Mouse (Mus musculus): Measurements from ENCODE around the gene Krt25. TPM values are rescaled to one million over a fixed set of nuclear protein-coding genes. Genes with fewer than 3 reads are reported as not detected.

The Krt25 gene
- total RNA-seq (2022): not detected

DNA sequence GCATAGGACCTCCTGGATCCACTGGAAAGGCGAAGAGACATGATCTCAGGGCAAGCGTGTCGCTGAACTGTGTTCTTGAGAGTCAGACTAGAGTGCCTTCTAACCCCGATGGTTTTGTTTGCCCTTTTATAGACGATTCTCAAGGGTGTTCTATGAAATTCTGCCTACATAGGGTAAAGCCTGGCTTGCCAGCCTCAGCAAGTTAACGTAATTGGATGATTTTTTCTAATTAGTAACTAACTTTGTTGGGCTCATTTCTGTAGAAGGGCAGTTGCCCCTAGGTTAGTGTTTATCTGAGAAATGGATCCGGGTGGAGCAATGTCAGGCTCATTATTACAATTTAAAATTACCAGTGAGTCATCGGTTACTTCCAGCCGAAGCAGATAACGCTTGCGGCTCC is at the start of gene Krt25:
Krt25 (minus strand) TSS at position 101 of the 400 bp plus-strand sequence.
- no peak for DNase-seq (ENCODE audit: low spot score in 2 of 2)

DNA sequence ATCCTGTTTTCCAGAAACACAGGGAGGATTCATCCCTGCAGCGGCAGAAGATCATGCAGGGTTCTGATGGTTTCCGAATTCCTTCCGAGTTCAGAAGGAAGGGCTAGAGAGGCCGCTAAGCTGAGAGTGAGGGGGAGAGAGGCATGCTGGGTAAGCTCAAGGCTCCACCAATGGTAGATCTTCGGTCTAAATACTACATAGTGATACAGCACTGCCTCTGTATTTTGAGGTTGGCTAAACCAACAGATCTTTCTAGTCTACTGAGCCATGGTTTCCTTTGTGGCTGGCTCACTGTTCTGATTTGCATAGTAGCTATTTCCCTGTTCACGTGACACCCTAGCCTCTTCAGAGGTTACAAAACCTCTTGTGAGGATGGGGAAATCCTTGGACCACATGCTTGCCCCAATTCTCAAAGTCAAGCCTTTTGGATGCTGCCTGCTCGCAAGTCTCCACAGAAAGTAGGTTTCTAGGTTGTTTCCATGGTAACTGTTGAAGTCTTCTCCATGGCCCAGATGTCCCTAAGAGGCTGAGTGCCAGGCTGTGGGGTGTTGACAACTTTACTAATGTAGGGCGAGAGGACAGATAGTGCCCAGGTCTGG is 47.2 kb upstream of the Krt25 start:
- DNase-seq (ENCODE audit: low spot score in 2 of 2): peak; percentile 48 to 58

DNA sequence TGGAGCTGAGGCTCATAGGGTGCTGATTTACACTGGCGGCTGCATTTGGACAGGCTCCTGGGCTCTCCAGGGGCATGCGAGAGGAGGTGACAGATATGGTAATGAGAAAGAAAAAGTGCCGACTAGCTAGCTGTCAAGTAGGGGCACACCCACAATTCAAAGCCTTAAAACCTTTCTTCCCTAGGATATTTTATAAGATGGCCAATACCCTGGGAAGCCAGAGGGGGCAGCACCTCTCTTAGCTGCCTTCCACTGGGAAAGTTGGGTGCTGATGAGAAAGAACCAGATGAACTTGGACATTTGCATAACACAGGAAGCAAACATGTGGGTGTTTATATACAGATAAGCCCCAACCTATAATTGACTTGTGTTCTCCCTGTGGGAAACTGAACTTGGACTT is 46.5 kb upstream of the Krt25 start:
- DNase-seq (ENCODE audit: low spot score in 2 of 2): no peak

DNA sequence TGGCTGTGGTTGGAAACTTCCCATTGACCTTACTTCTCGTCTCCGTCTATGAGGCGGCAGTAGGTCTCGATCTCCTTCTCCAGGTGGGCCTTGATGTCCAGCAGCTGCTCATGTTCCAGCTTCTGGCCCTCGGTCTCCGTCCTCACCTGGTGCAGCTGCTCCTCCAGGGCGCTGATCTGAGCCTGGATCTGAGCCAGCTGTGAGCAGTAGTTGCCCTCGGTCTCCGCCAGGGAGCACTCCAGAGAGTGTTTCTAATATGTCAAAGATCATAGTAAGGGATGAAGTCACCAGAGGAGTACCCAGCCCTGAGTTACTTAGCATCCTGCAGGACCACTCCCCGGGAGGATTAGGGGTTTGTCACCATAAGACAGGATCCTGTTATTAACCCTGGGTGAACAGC is 44.0 kb upstream of the Krt25 start:
- DNase-seq (ENCODE audit: low spot score in 2 of 2): no peak

DNA sequence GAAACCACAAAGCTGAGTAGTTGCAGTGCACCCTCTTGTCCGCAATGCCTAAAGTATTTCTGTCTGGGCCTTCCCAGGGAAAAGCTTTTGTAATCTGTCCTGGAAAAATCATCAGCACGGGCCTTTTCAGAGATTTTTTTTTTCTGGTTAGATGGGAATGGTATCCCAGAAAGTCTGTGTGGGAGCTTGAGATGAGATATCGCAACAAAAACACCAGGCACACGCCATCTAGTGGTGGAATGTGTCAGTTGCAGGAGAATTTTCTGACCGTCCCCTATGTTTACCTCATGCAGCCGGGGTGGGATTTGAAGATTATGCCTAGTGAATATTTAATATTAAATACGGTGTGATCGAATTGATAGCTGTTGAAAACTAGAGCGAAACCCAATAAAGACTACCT is 41.7 kb upstream of the Krt25 start:
- DNase-seq (ENCODE audit: low spot score in 2 of 2): peak in 1 of 2 experiments; percentile 47

DNA sequence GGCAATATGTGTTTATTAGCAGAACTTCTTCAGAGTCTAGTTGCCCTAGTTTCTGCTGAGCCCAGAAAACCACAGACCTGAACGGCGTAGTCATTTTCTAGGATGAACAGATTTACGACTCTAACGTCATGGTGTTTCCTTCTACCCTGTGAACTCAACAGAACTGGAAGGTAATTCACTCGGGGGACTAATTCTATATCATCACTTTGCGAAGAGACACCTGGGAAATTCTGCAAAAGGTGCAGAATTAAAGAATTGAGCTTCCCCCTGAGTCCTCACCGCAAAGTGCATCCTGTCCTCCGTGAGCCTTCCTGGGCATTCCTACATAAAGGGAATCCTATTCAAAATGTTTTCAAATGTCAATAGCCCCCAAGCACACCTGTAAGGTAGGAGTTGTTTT is 38.7 kb upstream of the Krt25 start:
- no peak for DNase-seq (ENCODE audit: low spot score in 2 of 2)

DNA sequence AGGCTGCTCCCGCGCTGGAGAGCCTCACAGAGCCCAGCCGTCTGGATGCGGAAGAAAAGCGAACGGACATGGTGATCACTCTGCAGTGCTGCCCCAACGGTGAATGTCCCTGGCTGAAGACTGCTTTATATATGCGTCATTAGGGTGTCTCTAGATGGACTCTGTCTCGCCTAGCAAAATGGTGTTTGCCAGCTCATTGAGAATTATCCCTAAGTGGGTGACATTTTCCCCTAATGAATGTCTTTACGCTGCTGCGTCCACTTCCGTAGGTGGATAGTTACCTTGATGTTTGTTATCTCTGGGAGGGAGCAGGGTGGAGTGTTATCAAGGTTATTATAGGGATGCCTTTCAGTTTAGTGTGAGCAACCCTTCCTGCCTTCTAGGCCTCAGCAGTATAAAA is 28.3 kb upstream of the Krt25 start, which contains the start of gene Krt27:
Krt27 (minus strand) TSS at position 101 of the 400 bp plus-strand sequence.
- DNase-seq (ENCODE audit: low spot score in 2 of 2): no peak

DNA sequence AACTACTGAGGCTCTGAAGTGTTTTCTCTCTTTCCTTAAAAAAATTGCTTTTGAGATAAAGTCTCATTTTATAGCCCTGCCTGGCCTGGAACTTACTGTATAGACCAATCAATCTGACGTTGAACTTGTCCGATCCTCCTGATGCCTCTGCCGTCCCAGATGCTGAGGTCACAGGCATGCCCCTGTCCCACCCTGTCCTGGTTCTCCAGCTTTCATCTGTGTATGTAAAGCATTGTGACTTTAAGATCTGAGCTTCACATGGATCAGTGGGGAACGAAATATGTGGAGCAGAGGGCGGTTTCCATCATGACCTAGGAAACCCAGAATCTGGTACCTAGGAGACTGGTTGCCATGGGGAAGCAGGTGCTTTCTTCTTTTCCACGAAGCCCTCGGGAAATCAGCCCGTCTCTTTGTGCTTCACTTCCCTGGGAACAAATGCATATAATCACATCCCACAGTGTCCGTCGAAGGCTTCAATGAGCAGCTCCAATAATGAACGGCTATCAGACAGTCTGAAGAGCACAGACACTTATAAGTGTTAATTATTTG is 16.6 kb upstream of the Krt25 start:
- no peak for DNase-seq (ENCODE audit: low spot score in 2 of 2)

DNA sequence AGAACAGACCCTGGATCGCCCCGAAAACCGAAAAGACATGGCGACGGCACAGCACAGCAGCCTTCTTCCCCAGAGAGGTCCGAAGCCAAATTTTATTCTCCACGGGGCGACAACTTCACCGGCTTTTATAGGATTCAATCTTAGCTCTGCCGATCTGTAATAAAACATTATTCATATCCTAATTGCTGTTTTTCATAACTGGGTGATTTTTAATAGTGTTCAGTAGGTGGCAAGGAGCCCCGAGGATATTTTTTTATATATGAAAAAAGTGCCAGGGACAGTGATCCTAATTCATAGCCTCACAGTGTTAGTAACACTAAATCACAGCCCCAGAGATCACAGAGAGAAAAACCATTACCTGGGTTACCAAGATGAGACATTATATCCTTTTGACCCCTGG is 15.1 kb upstream of the Krt25 start, which contains the start of gene Krt26:
Krt26 (minus strand) TSS at position 101 of the 400 bp plus-strand sequence.
- no peak for DNase-seq (ENCODE audit: low spot score in 2 of 2)

DNA sequence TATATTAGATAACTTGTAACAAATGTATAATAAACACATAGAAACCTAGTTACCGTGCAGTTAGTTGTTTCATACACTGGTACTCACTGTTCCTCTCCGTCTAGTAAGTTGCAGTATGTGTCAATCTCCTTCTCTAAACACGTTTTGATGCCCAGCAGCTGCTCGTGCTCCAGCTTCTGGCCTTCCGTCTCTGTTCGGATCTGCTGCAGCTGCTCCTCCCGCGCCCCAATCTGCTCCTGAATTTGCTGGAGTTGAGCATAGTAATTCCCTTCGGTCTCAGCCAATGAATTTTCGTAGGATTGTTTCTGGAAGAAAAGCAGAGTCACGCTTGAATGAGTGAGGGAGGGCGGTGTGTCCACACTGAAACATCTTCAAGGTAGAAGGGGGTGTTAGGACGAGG is 10.7 kb upstream of the Krt25 start:
- peak; percentile 77 to 78 for DNase-seq (ENCODE audit: low spot score in 2 of 2)

DNA sequence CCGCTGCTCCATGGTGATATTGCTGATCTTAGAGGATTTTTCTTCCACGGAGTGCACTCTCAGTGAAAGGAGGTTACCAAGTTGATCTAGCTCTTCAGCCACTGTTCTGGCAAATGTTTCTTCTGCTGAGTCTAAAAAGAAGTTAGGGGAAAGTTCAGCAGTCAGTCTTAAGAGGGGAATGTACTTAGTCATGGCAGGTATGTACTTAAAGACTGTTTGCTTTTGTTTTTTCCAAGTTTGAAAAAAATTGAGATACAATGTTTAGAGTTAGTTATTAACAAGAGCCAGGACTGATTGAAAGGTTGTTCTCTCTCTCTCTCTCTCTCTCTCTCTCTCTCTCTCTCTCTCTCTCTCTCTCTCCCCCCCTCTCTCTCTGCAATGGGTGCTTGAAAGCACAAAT is 6.9 kb upstream of the Krt25 start:
- DNase-seq (ENCODE audit: low spot score in 2 of 2): no peak

DNA sequence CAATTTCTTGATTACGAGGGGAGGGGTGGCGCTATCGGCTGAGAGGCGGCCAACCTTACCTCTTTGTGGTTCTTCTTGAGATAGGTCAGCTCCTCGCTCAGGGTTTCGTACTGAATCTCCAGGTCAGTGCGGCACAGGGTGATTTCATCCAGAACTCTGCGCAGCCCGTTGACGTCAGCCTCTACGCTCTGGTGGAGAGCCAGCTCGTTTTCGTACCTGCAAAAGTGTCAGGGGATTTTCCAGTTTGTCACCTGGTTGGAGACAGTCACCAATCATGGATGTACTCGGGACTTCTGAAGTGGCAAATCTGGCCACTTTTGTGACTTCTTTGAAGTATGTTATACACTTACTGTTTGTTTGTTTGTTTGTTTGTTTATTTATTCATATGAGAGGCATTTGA is 1.7 kb downstream of the Krt25 start:
- no peak for DNase-seq (ENCODE audit: low spot score in 2 of 2)

DNA sequence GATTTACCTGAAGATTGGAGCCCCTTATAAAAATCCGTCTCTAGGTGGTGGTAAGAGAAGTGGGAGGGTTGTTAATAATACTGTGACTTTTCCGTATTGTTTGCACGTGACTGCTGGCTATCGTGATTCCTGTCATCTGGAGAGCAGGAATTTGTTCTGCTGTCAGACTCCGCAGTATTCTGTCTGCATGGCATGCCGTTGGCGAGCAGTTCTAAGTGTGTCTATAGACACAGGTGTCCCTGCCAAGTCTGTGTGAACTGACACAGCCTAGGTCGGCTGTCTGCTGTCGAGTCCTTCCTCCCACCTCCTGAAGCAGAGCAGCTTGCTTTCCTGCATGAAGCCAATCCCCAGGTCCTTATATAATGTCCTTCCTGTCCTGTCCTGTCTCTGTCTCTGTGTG is 3.6 kb downstream of the Krt25 start:
- DNase-seq (ENCODE audit: low spot score in 2 of 2): no peak

DNA sequence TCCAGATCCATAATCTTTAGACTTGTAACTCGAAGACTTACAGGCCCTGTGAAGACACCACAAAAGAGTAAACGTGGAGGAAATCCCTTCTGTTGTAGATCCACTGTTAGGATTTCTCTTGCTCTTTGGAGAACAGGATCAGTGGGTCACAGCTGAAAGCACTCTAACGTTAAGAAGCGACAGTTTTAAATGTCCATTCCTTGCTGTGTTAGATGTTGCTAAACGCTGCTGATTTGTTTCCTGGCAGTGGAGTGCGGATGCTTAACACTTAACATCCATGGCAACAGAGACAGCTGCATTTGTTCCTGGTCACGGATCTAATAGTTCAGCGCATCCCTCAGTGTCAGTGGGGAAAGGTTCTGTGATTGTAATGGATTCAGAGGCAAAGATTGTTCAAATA is 6.2 kb downstream of the Krt25 start:
- no peak for DNase-seq (ENCODE audit: low spot score in 2 of 2)

DNA sequence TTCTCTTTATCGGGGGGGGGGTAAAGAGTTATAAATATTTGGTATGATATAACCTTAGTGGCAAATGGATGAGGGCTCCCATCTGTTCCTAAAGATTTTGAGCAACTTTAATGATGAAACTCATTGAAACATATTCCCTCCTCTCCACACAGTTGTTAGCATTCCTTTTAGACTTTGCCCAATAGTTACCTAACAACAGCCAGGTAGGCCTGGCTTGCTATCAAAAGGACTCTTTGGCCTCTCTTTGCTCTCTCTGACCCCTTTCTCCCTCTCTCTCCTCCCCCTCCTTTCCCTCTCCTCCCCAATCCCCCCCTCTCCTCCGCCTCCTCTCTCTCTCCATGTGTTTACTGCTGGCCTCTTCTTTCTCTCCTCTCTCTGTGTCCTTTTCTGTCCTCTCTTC is 8.2 kb downstream of the Krt25 start:
- no peak for DNase-seq (ENCODE audit: low spot score in 2 of 2)

DNA sequence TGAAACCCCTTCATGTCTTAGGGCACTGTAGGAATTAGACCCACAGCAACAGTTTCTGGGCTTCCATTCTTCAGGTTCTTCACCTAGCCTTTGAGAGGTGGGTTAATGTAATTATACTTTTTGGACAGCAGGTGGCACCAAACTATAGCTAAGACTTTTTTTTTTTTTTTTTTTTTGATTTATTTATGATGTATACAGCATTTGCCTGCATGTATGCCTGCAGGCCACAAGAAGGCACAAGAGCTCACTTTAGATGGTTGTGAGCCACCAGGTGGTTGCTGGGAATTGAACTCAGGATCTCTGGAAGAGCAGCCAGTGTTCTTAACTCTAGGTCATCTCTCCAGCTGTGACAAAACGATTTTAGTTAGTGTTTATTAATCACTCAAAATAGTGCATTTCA is 11.9 kb downstream of the Krt25 start:
- DNase-seq (ENCODE audit: low spot score in 2 of 2): no peak

DNA sequence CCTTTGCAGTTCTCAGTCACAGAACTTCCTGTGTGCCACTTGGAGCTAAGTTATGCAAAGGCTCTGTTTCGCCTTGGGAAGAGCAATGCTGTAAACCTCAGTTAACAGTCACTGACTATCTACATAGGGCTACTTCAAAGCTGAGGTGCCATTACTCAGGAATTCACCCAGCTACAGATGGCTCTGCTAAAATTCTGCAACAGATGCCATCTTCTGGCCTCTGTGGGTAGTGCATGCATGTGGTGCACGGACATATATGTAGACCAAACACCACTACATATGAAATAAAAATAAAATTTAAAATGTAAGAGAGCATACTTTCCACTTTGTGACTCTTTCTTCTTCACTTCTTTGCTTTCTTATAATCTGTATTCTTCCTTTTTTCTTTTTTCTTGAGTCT is 15.2 kb downstream of the Krt25 start:
- peak; percentile 26 to 72 for DNase-seq (ENCODE audit: low spot score in 2 of 2)

DNA sequence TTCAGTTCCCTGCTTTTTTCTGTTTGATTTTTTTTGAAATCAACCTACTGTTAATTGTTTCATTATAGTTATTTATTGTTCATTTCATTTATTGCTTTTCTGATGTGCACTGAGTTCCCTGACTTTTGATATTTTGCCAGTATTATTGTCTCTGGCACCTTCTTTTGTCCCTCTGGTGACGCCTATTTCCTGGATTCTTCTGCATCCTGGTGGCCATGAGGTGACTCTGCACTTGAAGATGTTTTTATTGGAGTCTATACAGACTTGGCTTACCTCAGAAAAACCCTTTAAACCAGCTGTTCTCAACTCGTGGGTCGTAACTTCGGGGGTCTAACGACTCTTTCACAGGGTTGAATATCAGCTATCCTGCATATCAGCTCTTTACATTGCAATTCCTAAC is 27.7 kb downstream of the Krt25 start:
- DNase-seq (ENCODE audit: low spot score in 2 of 2): no peak

DNA sequence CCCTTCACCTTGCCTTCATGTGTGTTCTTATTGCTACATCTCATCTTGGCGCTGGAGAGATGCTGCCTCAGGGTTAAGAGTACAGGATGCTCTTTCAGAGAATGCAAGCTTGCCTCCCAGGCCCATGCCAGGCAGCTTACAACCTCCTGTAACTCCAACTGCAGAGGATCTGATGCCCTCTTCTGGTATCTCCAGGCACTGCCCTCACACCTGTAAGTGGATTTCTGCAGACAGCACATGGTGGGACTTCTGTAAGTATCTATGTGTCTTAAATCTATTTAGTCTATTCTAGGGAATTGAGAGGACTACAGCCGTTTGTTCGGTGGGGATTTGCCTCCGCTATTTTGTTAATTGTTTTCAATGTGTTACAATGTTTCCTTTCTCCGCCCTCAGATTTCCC is 29.9 kb downstream of the Krt25 start:
- peak in 1 of 2 experiments; percentile 10 for DNase-seq (ENCODE audit: low spot score in 2 of 2)

DNA sequence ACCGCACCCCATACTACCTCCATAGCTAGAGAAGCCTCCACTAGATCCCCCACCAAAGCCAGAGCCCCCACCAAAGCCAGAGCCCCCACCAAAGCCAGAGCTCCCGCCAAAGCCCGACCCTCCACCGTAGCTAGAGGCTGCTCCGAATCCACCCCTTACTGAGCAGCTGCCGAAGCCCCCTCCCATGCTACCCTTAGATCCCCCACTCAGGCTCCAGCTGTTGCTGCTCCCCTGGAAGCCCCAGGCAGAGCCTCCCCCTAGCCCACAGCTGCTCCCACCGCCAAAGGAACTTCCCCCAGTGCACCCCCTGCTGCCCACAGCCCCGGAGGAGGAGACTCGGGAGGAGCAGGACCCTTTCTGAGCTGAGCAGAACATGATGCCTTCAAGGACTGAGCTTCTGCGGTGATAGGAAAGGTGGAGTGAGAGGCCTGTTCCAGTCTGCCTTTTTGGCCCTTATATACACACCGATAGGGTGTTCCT is 37.9 kb downstream of the Krt25 start, which contains the start of gene Krt24:
Krt24 (minus strand) TSS at position 430 of the 480 bp plus-strand sequence.
- DNase-seq (ENCODE audit: low spot score in 2 of 2): no peak

DNA sequence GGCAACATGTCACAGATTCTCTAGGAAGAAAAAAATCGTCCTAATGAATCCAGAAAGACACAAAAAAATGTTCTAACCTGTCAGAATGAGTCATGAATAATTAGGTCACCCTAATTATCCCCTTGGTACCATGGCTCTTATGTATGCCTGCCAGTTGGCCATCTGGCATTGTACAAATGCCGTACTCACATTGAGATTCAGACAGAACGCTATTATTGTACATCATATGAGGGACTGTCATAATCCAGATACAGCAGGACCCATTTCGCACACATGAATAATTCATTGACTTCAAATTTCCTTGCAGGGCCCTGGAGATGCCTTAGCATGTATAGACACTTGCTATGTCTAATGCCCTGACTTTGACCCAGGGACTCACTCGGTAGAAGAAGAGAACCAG is 38.7 kb downstream of the Krt25 start:
- peak; percentile 8 to 22 for DNase-seq (ENCODE audit: low spot score in 2 of 2)

DNA sequence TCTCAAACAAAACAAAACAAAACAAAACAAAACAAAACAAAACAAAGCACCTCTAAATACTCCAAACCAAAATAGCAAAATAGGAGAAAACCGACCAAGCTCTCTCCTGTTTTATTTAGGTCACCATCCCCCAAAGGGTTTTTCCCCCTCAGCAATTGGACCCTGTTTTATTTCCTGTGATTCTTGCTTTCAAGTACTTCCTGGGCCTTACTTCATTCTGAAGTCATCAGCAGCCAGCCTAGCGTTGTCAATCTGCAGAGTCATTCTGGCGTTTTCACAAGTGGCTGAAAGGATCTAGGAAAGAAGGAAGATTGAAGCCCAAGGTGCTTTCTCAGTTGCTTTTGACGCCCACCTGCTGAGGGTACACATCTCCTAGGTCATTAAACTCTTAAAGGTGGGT is 39.4 kb downstream of the Krt25 start:
- no peak for DNase-seq (ENCODE audit: low spot score in 2 of 2)

DNA sequence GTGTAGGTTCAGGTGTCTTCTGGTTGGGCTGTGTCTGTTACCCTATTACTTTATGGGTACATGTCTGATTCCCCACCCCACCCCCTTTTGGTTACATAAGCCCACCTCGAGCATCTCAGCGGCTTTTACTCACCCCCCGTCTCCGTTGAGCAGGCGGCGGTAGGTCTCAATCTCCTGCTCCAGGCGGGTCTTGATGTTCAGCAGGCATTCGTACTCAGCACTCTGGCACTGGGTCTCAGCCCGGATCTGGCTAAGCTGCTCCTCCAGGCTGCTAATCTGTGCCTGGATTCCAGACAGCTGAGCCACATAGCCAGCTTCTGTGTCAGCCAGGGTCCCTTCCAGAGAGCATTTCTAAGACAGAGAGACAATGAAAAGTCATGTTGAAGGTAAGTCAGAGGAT is 41.6 kb downstream of the Krt25 start:
- DNase-seq (ENCODE audit: low spot score in 2 of 2): no peak

Measured in layer of hippocampus, adult 8-10 months (tissue).